Comparison of ENCODE assay signal across 8 mouse cellular contexts in the genomic region with DNA sequence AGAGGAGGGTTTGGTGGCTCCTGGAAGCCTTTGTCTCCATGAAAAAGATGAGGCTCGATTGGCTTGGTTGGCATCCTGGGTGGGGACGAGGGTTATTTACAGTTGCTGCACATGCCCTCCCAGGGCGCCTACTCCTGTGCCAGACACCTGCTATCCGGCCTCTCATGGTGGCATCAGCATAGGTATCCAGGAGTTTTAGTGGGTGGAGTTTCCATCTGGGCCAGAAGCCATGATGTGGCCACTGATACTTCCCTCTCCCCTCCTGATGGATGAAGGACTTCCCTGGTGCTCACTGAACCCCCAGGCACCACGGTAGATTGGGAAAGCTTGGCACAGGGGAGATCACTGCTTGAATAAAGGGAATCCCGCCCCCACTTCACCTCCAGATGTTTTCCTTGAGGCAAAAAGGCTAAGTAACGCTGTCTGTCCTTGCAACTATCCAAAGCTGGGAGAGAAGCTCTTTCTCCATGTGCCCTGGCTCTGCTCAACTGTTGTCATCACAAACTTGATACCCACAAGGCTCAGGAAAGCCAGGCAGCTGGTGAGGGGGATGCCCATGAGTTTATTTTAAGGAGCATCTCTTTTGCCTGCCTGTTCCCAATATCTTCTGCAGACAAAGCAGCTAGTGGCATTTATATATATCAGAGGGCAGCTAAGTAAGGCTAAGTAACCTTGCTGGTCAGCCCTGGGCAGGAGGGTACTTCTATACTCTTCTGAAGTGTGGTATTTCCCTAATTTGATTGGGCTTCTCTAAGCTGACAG. TPM values are rescaled to one million over a fixed set of nuclear protein-coding genes. Genes with fewer than 3 reads are reported as not detected.
DNase-seq lines count a peak whose midpoint lies in the region; ATAC-seq lines count a peak whose summit lies in the region.

No protein-coding gene starts in this region.

- peak; percentile 75 for DNase-seq in gastrocnemius, adult 18-20 months (ENCODE audit: low spot score)
- DNase-seq in gastrocnemius, postnatal 10 days = no peak
- peak; percentile 66 for DNase-seq in cerebellum, adult 9-10 months
- peak; percentile 45 for DNase-seq in gastrocnemius, postnatal 25 days
- peak; percentile 67 to 77 for DNase-seq in left cerebral cortex, postnatal 14 days (ENCODE audit: low spot score in 2 of 2)
- DNase-seq in yolk sac, embryonic 10.5 days (ENCODE audit: low spot score) = no peak
- DNase-seq in lung, postnatal 10 days = no peak

- intact Hi-C loops in left cerebral cortex, postnatal 14 days (cut with DNase I) = no loop called here

- ATAC-seq in megakaryocyte progenitor cell, adult 5-6 weeks (replicated peaks; ENCODE audit: poor library complexity) = no peak

RNA-seq across cellular contexts. Expression of gene Hspb8, which starts 20.2 kb away (rescaled TPM):
- 100 to 1,000 TPM; 232 to 400 TPM for total RNA-seq in gastrocnemius, adult 18-20 months (2021)
- 100 to 1,000 TPM; 194 to 198 TPM for total RNA-seq in gastrocnemius, postnatal 10 days (2021)
- 100 to 1,000 TPM; 216 to 227 TPM for total RNA-seq in gastrocnemius, postnatal 25 days (2021)
- 1 to 10 TPM; 6.1 to 7.2 TPM for total RNA-seq in left cerebral cortex, postnatal 14 days (2021)
- total RNA-seq in megakaryocyte progenitor cell, adult 5-6 weeks (2015) = 0.20 TPM in 1 of 2 replicates, not detected in the other
- not detected in 2 replicates for total RNA-seq in megakaryocyte progenitor cell, adult 5-6 weeks (2017)

Comparison
In these comparisons a context has a peak if more than half of its experiments do, and no peak if none do; other contexts are left out.
1. DNase-seq: peak in gastrocnemius, adult 18-20 months (single experiment), cerebellum, adult 9-10 months (single experiment), gastrocnemius, postnatal 25 days (single experiment) and left cerebral cortex, postnatal 14 days (2 of 2); none in gastrocnemius, postnatal 10 days (single experiment), yolk sac, embryonic 10.5 days (single experiment) and lung, postnatal 10 days (single experiment).
2. RNA of gene Hspb8, which starts 20.2 kb away (total RNA-seq): 232 to 400 TPM in gastrocnemius, adult 18-20 months, 216 to 227 TPM in gastrocnemius, postnatal 25 days and 194 to 198 TPM in gastrocnemius, postnatal 10 days; 6.1 to 7.2 TPM in left cerebral cortex, postnatal 14 days and 0.20 TPM in megakaryocyte progenitor cell, adult 5-6 weeks; every median in the first group is over 10 times any median in the second.